Mouse (Mus musculus): ENCODE measurements around the gene Tyms.

GRCm38 (mm10) chr5:30111126-30111525 lies 37.7 kb upstream of the Tyms start:
- TF ChIP-seq POLR2A (IDR thresholded peaks at IDR 0.05; ENCODE audit: insufficient read depth, low read depth, low read length) (no peak), CTCF (IDR thresholded peaks at IDR 0.05) (peak; percentile 55), EP300 (IDR thresholded peaks at IDR 0.05; ENCODE audit: insufficient read depth, low read depth, low read length) (no peak)

Data from heart, adult 2 months (tissue).